Mouse (Mus musculus): Measurements from ENCODE around the gene Ifitm3. TPM values are rescaled to one million over a fixed set of nuclear protein-coding genes. Genes with fewer than 3 reads are reported as not detected.

Ifitm3 gene
- polyA plus RNA-seq, 1 experiment from 2014 or later: 450 TPM

- no peak for DNase-seq (ENCODE audit: low spot score)
- Histone ChIP-seq H3K4me1 (replicated peaks; ENCODE audit: control insufficient read depth, insufficient read depth) (no peaks in the 10 kb centered on the region), H3K27me3 (ENCODE audit: control insufficient read depth, insufficient read depth, low read length) (no peaks in the 10 kb centered on the region), H3K27ac (replicated peaks) (no peak within 1 kb of the TSS), H3K36me3 (ENCODE audit: control insufficient read depth, insufficient read depth, low read length) (no peaks in the 10 kb centered on the region), H3K9ac (ENCODE audit: low read length) (no peak within 1 kb of the TSS), H3K4me2 (replicated peaks; ENCODE audit: low read depth) (no peak within 1 kb of the TSS), H3K4me3 (ENCODE audit: low read depth, low read length) (no peak within 1 kb of the TSS), H3K9me3 (ENCODE audit: control insufficient read depth, low read length) (no peaks in the 10 kb centered on the region)
- no peak for TF ChIP-seq EP300 (optimal IDR thresholded peaks at IDR 0.05)
- TF ChIP-seq CTCF (IDR thresholded peaks at IDR 0.05; ENCODE audit: low read depth): no peak
- no peak for ATAC-seq (ENCODE audit: low FRiP score, low TSS enrichment)
- 93% methylated on average over 2 of the region's 2 CpGs for WGBS
Measured at GRCm38 (mm10) chr7:141028831-141029230, 18.3 kb upstream of the Ifitm3 start, which contains the start of gene Gm17387. TSS of gene Gm17387 (plus strand) at chr7:141029131.

- DNase-seq (ENCODE audit: low spot score): no peak
- Histone ChIP-seq H3K9ac (ENCODE audit: low read length) (no peak overlapping the region), H3K27me3 (ENCODE audit: control insufficient read depth, insufficient read depth, low read length) (no peaks in the 10 kb centered on the region), H3K36me3 (ENCODE audit: control insufficient read depth, insufficient read depth, low read length) (no peaks in the 10 kb centered on the region), H3K27ac (replicated peaks) (peak overlapping the region; percentile 82), H3K4me2 (replicated peaks; ENCODE audit: low read depth) (no peak overlapping the region), H3K9me3 (ENCODE audit: control insufficient read depth, low read length) (no peaks in the 10 kb centered on the region), H3K4me3 (ENCODE audit: low read depth, low read length) (no peak overlapping the region), H3K4me1 (replicated peaks; ENCODE audit: control insufficient read depth, insufficient read depth) (no peaks in the 10 kb centered on the region)
- ATAC-seq (ENCODE audit: low FRiP score, low TSS enrichment): no peak
- 65% methylated on average over 5 of the region's 5 CpGs for WGBS
- TF ChIP-seq CTCF (IDR thresholded peaks at IDR 0.05; ENCODE audit: low read depth) (no peak), EP300 (optimal IDR thresholded peaks at IDR 0.05) (no peak)
Measured at GRCm38 (mm10) chr7:141026740-141027098, 16.1 kb upstream of the Ifitm3 start.

- ATAC-seq (ENCODE audit: low FRiP score, low TSS enrichment) (no peak), DNase-seq (ENCODE audit: low spot score) (no peak)
- Histone ChIP-seq H3K4me1 (replicated peaks; ENCODE audit: control insufficient read depth, insufficient read depth) (no peaks in the 10 kb centered on the region), H3K4me3 (ENCODE audit: low read depth, low read length) (no peak overlapping the region), H3K36me3 (ENCODE audit: control insufficient read depth, insufficient read depth, low read length) (no peaks in the 10 kb centered on the region), H3K9me3 (ENCODE audit: control insufficient read depth, low read length) (no peaks in the 10 kb centered on the region), H3K4me2 (replicated peaks; ENCODE audit: low read depth) (no peak overlapping the region), H3K27me3 (ENCODE audit: control insufficient read depth, insufficient read depth, low read length) (no peaks in the 10 kb centered on the region), H3K27ac (replicated peaks) (peak overlapping the region; percentile 82), H3K9ac (ENCODE audit: low read length) (no peak overlapping the region)
- TF ChIP-seq EP300 (optimal IDR thresholded peaks at IDR 0.05) (no peak), CTCF (IDR thresholded peaks at IDR 0.05; ENCODE audit: low read depth) (no peak)
- WGBS: 35% methylated on average over 6 of the region's 6 CpGs
Measured at GRCm38 (mm10) chr7:141026097-141026739, 15.6 kb upstream of the Ifitm3 start.

- Histone ChIP-seq H3K4me1 (replicated peaks; ENCODE audit: control insufficient read depth, insufficient read depth) (no peaks in the 10 kb centered on the region), H3K9ac (ENCODE audit: low read length) (no peak overlapping the region), H3K27me3 (ENCODE audit: control insufficient read depth, insufficient read depth, low read length) (no peaks in the 10 kb centered on the region), H3K36me3 (ENCODE audit: control insufficient read depth, insufficient read depth, low read length) (no peaks in the 10 kb centered on the region), H3K4me3 (ENCODE audit: low read depth, low read length) (no peak overlapping the region), H3K9me3 (ENCODE audit: control insufficient read depth, low read length) (no peaks in the 10 kb centered on the region), H3K27ac (replicated peaks) (peak overlapping the region; percentile 31; the same call in 1 of the 2 replicates), H3K4me2 (replicated peaks; ENCODE audit: low read depth) (no peak overlapping the region)
- WGBS: 58% methylated on average over 6 of the region's 6 CpGs
- DNase-seq (ENCODE audit: low spot score): no peak
- TF ChIP-seq EP300 (optimal IDR thresholded peaks at IDR 0.05) (no peak), CTCF (IDR thresholded peaks at IDR 0.05; ENCODE audit: low read depth) (no peak)
- peak; percentile 40; the same call in 1 of the 2 replicates for ATAC-seq (ENCODE audit: low FRiP score, low TSS enrichment)
Measured at GRCm38 (mm10) chr7:141024865-141025838, 14.6 kb upstream of the Ifitm3 start.

- TF ChIP-seq EP300 (optimal IDR thresholded peaks at IDR 0.05) (no peak), CTCF (IDR thresholded peaks at IDR 0.05; ENCODE audit: low read depth) (no peak)
- Histone ChIP-seq H3K4me2 (replicated peaks; ENCODE audit: low read depth) (no peak overlapping the region), H3K9ac (ENCODE audit: low read length) (no peak overlapping the region), H3K36me3 (ENCODE audit: control insufficient read depth, insufficient read depth, low read length) (no peaks in the 10 kb centered on the region), H3K27ac (replicated peaks) (no peak overlapping the region), H3K4me3 (ENCODE audit: low read depth, low read length) (no peak overlapping the region), H3K9me3 (ENCODE audit: control insufficient read depth, low read length) (no peaks in the 10 kb centered on the region), H3K4me1 (replicated peaks; ENCODE audit: control insufficient read depth, insufficient read depth) (no peaks in the 10 kb centered on the region), H3K27me3 (ENCODE audit: control insufficient read depth, insufficient read depth, low read length) (no peaks in the 10 kb centered on the region)
- no peak for DNase-seq (ENCODE audit: low spot score)
- WGBS: 77% methylated on average over 14 of the region's 14 CpGs
- no peak for ATAC-seq (ENCODE audit: low FRiP score, low TSS enrichment)
Measured at GRCm38 (mm10) chr7:141021489-141022449, 11.2 kb upstream of the Ifitm3 start.

All from stomach, postnatal 0 days (tissue).